Mouse (Mus musculus) telencephalon, adult 2 months (tissue): ENCODE data around the gene Ermap.

ENCODE experiments used
- DNase-seq: peaks from one replicate; pipeline ENCODE4 v3.0.0-alpha.2; 2011; ENCODE audit warnings: low read depth, low spot score

Gene Ermap

DNA sequence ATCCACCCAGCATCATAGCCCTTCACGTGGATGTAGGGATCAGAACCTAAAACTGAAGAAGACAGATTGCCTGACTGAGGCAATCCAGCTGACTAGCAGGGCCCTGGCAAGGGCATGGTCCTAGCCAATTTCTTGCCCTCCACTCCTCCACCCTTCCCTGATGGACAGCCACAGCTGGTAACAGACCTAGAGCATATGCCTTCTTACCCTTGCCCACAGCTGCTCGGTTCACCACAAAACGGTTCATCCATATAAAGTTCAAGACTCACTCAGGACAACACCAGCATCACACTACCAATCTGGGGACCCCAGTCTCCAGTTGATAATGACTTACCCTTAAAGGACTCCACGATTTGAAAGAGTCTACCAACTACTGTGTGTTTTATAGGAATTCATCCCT lies 4.0 kb downstream of the Ermap start:
- DNase-seq = no peak

DNA sequence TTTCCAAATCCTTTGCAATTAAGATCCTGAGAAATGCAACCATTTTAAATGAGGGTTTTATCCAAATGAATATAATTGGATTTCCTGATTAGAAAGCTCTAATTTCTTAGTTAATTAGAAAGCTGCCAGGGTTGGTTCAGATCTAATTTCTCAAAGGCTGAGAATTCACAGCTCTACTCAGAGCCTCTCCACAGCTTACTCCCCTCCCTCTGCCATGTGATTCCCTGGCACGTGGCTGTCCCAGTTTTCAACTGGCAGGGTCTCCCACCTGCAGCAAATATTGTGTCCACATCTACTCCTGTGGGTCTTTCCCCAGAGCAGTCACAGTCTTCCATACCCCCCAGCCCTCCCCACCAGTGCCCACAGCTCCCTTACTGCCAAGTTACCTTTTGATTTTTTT lies 6.3 kb downstream of the Ermap start:
- no peak for DNase-seq

DNA sequence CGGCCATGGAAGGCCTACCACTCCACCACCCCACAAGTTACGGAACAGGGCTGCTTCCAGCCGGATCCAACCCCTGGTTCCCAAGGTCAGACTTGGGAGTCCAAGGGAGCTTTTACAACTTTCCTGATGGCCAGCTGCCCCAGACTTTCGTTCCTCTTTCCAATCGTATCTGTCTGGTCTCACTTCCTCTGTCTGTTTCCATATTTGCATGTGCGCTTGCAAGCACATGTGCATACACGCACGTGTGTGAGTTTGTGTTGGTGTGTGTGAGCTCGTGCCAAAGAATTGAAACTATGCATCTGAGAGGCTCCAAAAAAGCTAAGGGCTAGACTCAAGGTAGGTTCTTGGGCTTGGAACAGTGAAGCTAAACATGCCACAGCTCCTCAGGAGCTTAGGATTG lies 8.4 kb downstream of the Ermap start:
- no peak for DNase-seq

DNA sequence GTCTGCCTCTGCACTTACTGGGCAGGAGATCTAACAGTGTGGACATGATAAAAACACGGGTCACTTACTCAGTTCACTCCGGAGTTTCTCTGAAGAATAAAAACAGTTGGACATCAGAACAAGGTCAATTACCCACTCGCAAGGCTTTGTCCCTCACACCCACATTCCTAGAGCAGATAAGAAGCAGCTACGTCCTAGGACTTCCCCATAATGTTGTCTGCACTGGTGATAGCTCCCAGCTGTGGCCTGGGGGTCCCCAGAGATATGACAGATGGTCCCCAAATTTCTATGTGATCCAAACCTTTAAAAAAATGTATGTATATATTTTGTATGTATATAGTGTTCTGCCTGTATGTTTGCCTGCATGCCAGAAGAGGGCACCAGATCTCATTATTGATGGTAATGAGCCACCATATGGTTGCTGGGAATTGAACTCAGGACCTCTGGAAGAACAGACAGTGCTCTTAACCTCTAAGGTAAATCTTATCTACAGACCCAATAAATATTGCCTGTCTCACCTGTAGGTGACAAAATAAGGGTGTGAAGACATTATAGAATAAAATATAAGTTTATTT lies 9.6 kb downstream of the Ermap start:
- DNase-seq = no peak

DNA sequence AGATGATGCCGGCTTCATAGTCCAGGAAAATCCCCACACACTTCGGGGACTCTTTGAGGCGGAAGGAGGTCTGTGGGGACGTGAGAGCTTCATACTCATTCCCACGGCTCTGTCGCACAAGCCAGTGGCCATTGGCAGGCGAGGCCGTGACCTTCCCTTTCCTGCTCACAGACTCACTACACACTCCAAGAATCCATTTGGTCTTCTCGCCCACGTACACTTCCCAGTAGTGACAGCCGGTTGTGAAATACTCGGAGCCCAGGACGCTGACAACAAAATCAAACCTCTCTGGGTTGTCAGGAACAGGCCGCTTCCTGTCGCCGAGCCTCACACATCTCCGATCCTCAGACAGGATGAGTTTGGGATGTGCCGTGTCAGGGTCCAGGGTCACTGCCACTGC lies 11.5 kb downstream of the Ermap start:
- DNase-seq = no peak

DNA sequence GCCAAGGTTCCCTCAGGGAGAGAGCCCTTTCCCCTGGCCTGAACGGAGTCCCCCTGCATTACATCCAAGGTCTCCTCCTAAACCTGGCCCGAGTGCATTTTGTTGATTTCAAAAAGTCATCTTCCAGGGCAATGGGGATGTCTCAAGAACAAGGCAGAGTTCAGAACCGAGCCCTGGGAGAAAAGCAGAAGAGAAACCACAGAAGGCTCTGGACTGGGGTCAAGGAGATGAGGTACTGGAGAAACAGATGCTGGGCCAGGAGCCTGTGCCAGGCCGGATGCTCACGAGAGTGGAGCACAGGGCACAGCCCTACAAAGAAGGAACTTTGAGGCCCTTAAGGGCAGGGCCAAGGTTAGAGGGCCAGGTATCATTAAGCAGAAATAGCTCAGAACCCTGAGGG lies 12.1 kb downstream of the Ermap start:
- no peak for DNase-seq

DNA sequence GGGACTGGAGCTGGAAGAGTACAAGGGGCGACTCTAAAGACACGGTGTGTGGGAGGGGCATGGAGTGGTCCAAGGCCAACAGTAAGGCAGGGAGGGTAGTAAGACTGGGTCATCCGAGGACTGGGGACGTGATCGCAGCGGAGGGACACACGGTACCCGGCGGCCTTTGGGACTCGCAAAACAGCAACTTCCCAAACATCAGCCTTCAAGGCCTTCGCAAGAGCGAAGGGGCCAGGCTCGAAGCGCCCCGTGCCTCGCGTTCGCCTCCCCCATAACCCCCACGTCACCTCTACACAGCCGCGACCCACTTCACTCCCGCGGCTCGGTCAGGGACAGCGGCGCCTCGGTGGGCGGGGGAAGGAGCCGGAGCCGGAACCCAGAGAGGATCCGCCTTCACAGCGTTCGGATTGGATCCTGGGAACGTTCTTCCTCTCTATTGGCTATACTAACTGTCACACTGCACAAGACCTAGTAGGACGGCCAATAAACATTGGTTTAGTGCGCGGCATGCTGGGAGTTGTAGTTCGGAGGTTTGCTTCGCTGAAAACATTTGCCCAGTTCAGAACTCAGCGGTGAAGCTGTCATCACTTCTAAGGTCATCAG lies 15.9 kb downstream of the Ermap start, which contains the start of gene Zfp691:
TSS of gene Zfp691 (minus strand) at position 345 of the 603 bp plus-strand sequence.
- peak; percentile 98 for DNase-seq

DNA sequence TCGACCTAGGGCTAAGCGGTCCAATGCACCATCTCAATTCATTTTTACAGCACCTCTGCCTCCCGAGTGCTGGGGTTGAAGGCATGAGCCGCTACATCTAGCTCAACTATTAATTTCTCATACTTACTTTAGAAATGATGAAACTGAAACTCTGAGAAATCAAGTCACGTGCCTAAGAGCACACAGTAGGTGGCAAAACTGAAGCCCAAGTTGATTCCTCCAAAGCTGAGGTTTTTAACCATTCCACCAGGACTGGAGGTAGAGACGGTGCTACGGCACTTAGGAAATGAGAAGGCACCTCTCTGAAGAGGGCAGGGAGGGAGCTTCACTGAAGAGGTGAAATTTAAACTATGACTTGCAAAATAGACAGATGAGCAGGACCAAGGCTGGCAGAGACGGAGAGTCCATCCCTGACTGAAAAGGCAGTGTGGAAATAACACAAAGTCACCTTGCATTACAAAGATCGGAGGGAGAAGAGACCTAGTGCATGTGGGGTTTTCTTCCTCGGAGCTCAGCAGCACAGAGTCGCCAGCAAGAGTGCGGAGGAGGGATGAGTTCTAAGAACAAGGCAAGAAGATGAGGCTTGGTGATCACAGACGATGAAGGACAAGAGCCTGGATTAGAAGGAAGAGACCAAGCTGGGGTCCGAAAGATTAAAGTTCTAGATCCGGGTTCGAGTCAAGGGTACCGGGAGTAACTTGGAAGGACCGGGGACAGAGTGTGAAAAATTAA lies 16.7 kb downstream of the Ermap start:
- no peak for DNase-seq

DNA sequence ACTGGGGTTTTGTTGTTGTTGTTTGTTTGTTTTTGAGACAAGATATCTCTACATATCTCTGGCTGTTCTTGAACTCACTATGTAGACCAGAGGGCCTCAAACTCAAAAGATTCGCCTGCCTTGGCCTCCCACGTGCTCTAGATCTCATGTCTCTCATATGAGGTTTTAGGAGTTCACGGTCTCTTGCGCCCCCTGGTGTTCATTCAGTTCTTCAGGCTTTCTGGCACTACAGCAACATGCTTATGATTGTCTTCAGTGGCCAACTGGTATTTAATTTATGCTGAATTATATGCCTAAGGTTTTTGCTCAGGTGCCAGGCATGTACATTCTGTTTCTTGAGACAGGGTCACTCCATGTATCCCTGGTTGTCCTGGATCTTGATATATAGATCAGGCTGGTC lies 22.1 kb downstream of the Ermap start:
- DNase-seq = peak; percentile 66

DNA sequence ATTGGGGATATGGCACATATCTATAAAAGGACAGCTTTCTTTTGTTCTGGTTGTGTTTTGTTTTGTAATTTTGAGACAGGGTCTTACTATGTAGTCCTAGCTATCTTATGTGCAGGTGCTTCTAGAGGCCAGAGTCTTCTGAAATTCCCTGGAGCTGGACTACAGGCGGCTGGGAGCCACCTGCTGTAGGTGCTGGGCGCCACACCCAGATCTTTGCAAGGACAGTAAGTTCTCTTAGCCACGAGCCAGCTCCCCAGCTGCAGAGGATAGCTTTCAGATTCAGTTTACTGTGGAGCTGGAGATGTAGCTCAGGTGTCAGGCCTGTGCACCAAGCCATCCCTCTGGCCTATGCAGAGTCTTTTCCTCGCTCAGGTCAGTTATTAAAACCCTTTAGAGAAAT lies 22.7 kb downstream of the Ermap start:
- DNase-seq = no peak

DNA sequence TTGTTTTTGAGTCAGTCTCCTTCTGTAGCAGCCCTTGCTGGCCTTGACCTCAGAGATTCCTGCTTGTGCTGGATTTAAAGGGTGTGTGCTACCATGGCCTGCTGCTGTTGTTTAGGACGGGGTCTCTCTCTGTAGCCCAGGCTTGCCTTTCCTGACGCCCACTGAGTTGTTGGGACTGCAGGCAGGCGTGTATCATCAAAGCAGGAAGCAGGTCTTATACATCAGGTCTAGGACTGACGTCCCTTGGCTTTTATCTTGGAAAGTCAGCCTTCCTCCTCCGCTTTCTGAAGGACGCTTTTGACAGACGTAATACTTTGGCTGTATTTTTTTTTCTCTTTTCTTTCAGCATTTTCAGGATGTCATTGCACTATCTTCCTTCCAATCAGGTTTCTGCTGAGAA lies 23.9 kb downstream of the Ermap start:
- no peak for DNase-seq

DNA sequence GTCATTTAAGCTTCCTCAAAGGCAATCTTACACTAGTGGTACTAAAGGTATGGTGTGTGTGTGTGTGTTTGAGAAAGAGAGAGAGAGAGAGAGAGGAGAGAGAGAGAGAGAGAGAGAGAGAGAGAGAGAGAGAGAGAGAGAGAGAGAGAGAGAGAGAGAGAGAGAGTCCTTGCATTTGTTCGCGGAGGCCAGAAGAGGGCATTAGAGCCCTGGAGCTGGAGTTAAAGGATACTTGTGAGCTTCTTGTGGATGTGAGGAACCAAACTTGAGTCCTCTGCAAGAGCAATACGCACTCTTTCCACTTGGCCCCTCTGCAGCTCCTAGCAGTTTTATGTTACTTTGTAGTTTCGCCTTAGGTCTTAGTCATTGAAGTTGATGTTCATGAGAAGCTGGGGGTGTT lies 26.8 kb downstream of the Ermap start:
- DNase-seq = no peak

DNA sequence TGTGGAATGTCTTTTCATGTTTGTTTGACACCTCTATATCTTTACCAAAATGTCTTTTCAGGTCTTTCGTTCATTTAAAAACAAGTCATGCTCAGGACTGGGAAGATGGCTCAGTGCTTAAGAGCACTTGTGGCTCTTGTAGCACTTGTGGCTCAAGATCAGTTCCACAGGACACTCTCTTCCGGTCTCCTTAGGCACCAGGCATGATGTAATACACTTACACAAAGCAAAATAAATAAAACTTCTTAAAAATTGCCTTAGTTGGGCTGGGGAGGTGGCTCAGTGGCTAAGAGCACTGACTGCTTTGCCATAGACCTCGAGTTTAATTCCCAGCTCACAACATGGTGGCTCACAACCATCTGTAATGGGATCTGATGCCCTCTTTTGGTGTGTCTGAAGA lies 28.5 kb downstream of the Ermap start:
- no peak for DNase-seq

DNA sequence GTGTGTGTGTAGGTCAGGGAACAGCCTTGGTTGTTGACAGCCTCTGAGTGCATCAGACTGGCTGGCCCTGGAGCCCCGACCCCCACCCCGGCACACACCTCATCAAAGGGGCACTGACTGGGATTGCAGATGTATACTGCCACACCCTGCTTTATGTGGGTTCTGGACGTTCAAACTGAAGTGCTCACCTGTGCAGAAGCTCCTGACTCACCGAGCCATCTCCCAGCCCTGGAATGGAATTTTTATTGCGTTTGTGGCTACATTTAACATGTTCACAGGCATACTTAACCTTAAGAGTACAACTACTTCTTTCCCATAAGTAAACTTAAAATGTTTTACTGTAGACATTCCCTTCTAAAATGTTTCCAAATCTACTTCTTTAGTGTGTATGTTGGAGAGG lies 31.9 kb downstream of the Ermap start:
- DNase-seq = no peak

DNA sequence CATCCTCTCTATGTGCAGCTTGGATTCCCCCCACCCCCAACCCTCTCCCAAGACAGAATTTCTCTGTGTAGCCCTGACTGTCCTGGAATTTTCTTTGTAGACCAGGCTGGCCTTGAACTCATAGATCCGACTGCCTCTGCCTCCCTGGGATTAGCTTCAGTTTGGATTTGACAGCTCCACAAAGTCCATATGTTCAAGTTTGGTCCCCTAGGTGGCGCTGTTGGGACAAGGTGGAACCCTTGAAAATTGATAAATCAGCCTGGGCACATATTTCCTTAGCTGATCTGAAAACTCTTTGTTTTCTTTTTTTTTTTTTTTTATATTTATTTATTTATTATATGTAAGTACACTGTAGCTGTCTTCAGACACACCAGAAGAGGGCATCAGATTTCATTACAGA lies 32.6 kb downstream of the Ermap start:
- no peak for DNase-seq

DNA sequence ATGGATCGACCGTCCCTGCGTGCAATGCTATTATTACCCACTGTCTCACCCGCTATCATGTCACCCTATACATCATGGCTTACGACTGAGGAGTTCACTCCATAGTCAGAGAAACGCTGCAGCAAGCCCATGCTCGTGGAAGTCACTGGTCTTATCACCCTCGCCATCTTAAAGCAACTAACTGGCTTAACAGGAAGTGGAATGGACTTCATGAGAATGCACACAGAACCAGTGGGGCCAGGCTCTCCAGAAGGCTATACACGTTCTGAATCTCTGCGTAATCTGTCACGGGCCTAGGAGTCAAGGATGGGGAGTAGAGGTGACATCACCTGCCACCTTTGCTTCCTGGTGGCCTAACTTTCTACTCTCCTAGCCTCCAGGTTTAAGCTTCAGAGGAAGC lies 41.1 kb downstream of the Ermap start:
- DNase-seq = no peak

DNA sequence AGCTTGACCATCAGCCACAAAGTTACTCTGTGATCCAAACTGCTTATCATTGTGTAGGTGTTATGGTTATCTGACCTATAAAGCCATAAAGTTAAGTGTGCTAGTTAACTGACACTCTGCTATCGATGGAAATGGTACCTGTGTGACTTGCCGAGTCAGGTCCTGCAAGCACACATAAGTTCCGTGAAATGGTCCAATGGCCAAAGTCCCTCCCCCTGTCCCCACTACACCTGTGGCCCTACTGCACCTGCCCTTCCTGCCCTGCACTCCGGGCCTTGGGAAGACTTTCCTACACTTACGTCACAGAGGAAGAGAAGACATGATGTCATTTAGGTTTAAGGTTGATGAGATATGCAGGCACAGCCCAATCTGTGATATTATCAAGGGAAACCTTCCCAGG lies 42.5 kb downstream of the Ermap start:
- DNase-seq = no peak

DNA sequence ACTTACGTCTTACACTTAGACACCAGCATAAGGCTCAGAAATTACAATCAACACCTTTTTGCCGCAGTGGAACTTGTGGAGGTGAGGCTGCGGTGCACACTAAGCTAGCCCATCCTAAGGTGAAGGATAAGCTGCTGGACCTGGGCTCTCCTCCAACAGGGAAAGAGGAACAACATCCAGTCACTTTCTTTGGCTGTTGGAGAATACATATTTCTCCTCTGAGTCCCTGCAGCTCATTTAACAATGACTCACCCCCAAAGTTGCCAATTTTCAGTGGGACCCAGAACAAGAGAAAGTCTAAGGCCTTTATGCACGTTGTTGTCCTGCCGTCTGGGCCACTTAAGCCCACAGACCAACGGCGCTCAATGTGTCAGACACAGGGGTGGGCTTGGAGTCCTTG lies 43.0 kb downstream of the Ermap start:
- DNase-seq = no peak

DNA sequence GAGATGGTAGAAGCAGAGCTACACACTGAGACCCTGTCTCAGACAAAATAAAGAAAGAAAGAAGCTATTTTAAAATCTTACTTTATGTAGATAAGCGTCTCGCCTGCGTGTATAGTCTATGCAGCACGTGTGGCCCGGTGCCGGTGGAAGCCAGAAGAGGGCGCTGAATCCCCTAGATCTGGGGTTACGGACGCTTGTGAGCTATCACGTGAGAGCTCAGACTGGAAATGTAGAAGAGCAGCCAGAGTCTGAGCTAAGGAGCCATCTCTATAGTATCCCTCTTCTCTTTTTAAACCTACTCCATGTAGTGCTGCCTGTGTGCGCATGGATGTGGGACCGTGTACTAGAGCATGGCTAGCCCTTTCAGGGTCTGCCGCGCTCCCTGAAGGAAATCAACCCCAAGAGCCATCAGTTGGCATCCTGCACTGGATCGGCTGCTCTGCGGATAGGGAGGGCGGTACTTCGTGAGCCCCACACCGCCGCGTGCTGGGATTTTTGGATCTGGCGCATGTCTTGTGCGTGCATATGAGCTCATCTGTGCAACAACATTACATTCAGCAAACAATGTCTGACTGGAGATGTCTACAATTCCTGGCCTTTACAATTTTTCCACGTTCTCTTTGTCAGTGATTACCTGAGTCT lies 47.5 kb downstream of the Ermap start:
- no peak for DNase-seq

DNA sequence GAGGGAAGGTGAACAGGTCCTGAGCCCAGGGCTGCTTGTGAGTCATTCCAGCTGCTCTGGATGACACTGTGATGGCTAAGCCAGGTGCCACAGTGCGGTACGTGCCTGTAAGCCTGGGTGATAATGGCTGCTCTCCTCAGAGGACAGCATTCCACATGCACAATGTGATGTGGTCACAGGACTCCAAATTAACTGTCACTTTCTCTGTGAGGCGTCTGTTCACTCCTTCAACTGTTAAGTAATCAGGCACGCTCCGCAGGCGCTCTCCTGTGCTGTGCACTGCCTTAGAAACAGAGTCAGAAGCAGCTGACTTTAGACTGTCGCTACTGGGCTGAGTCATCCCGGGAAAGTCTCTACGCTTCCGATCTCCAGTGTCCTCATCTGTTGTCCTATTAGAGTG lies 48.6 kb downstream of the Ermap start:
- no peak for DNase-seq

DNA sequence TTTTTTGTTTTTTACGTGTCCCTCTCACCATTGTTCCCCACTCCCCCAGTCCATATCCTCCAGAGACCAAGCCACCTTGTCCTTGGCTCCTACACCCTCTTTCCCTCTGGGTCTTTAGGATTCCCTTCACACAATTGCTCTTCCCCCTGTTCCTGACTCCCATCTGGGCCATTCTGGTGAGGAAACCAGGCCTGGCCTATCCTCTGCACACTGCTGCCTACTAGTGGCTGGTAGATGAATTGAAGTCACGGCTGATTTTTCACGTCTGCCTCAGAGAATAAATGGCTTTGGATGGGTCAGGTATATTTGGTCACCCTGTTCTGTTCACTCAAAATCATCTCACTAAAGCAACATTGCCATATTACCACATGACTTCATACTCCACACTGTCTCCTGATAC lies 49.7 kb downstream of the Ermap start:
- no peak for DNase-seq

DNA sequence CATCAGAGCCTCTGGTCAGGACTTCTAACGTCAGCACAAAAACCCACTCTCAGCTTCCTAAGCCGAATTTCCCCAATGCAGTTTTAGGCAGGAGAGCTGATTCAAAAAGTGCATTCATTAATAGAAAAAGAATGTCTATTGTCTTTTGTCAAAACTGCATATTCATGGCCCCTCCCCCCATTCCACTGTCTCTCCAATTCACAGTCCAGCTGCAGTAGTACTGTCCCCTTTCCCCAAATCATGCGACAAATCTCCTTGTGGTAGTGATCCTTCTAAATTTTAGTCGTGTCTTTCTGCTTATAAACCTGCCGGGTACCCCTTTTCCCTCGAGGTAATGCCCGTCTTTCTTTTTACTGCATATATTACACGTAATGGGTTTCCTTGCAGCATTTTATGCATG lies 51.0 kb downstream of the Ermap start:
- no peak for DNase-seq

DNA sequence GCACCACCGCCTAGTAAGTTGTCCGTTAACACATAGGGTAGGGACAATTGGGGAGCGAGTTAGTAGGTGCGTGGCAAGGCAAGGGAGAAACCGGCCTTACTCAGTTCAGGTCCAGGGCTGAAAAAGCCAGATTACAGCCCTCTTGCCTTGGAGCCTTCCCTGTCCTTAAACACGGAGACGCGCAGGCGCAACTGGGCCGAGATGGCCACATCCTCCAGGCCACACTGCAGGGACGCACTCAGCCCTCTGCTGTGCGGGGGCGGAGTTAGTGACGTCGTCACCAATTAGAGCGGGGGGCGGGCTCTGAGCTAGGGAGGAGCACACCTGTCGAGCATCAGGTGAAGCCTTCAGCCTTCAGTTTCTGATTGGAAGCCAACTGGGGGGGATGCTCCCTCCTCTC lies 51.6 kb downstream of the Ermap start:
- peak; percentile 52 for DNase-seq
